Mouse (Mus musculus): ENCODE measurements around the gene Ifnar2. TPM values are rescaled to one million over a fixed set of nuclear protein-coding genes. Genes with fewer than 3 reads are reported as not detected.

Ifnar2 gene
- polyA plus RNA-seq, 1 experiment from 2014 or later: 45.7 TPM

DNA sequence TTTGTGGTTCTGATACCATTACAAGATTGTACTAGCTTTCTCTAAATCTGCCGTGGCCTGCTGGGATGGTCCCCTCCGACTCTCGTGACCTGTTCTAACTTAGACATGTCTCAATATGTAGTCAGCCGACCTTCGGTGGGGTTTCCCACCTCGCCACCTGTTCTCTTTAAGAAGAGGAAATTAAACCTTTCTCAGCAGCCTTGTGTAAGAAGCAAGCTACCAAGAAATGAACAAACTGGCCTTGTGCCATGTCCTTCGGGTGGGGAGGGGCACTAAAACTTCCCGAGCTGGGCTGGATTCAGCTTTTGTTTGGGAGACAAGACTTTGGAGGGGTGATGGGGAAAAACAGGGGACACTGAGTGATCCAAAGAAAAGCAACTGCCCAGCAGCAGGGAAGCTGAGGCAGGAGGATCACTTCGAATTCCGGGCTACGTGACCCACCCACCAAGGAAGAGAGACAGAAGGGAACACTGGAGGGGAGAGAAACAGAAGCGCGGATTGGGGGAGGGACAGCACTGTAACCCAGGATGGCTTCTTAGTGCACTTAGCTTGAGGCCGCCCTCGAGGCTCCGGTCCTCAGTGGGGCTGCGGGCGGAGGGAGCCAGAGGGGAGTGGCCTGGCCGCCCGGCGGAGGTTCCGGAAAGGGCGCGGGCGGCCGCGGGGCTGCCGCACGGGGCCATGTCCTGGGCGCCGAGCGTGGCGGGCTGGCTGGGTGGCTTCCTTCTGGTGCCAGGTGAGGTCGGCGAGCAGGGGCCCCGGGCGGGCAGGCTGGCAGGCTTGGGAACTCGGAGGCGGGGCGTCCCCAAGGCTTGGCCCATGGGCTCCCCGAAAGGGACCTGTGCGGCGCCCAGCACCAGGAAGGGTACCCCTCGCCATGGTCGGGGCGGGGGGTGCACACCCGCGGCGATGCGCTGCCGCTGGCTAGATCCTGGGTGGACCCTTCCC, 33.3 kb downstream of the Ifnar2 start, which contains the start of gene Il10rb:
Il10rb (plus strand) TSS at position 525 of the 945 bp plus-strand sequence.
- Histone ChIP-seq H3K4me3 (ENCODE audit: low read length) (peak within 1 kb of the TSS; percentile 90), H3K27ac (ENCODE audit: low read length) (peak within 1 kb of the TSS; percentile 94), H3K4me1 (ENCODE audit: control insufficient read depth, insufficient read depth, low read length) (peaks cover 25% of the 10 kb centered on the region), H3K36me3 (ENCODE audit: control insufficient read depth, insufficient read depth, low read length) (no peaks in the 10 kb centered on the region), H3K9me3 (ENCODE audit: control insufficient read depth, low read length) (no peaks in the 10 kb centered on the region), H3K4me2 (ENCODE audit: low read depth, low read length) (peak within 1 kb of the TSS; percentile 50), H3K27me3 (replicated peaks; ENCODE audit: control insufficient read depth, insufficient read depth, low read length) (no peaks in the 10 kb centered on the region), H3K9ac (ENCODE audit: low read depth, low read length) (peak within 1 kb of the TSS; percentile 96)
- peak; percentile 70 for ATAC-seq
- WGBS: 5% methylated on average over 48 of the region's 51 CpGs

- Histone ChIP-seq H3K36me3 (ENCODE audit: control insufficient read depth, insufficient read depth, low read length) (peaks cover 1% of the 10 kb centered on the region), H3K27ac (ENCODE audit: low read length) (peak overlapping the region; percentile 94), H3K9me3 (ENCODE audit: control insufficient read depth, low read length) (no peaks in the 10 kb centered on the region), H3K4me1 (ENCODE audit: control insufficient read depth, insufficient read depth, low read length) (peaks cover 27% of the 10 kb centered on the region), H3K4me3 (ENCODE audit: low read length) (peak overlapping the region; percentile 90), H3K27me3 (replicated peaks; ENCODE audit: control insufficient read depth, insufficient read depth, low read length) (no peaks in the 10 kb centered on the region), H3K9ac (ENCODE audit: low read depth, low read length) (peak overlapping the region; percentile 96), H3K4me2 (ENCODE audit: low read depth, low read length) (peak overlapping the region; percentile 50)
- ATAC-seq: peak; percentile 12; the same call in 1 of the 2 replicates
- 1% methylated on average over 13 of the region's 13 CpGs for whole genome bisulfite sequencing
Observed at GRCm38 (mm10) chr16:91406585-91407220, 34.1 kb downstream of the Ifnar2 start.

DNA sequence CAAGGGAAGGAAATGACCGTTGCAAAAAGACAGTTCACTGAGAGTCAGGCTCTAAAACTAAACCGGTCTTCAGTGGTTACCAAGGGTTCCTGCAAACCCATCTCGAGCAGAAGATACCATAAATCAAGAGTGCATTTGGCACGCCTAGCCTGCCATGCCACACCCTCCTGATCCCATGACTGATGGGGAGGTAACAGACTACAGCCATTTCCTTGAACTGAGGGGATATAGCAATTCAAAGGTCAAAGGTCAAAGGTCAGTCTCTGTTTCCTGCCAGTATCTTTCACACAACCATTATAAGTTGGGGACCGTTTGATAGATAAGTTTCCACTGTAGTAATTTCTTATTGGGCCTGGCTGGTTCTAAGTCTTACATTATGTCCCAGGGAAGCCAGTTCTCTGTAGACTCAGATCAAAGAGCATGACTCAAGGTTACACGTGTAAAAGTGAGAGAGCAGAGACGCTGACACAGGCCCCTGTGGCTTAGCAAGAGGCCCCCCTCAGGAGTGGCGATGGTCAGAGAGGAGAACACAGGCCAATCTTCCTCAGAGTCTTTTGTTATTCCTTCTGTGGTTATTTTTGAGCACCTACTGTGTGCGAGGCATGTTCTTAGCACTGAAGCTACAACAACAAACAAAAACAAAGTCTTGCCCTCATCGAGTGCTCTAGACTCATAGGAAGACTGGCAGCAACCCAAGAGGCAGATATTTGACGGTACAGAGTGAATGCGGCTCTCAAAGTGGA, 40.7 kb downstream of the Ifnar2 start:
- H3K9ac ChIP-seq (ENCODE audit: low read depth, low read length): no peak overlapping the region
- H3K27ac ChIP-seq (ENCODE audit: low read length): peak overlapping the region; percentile 80
- H3K4me1 ChIP-seq (ENCODE audit: control insufficient read depth, insufficient read depth, low read length): peaks cover 34% of the 10 kb centered on the region
- no peaks in the 10 kb centered on the region for H3K27me3 ChIP-seq (replicated peaks; ENCODE audit: control insufficient read depth, insufficient read depth, low read length)
- H3K4me3 ChIP-seq (ENCODE audit: low read length): no peak overlapping the region
- no peaks in the 10 kb centered on the region for H3K9me3 ChIP-seq (ENCODE audit: control insufficient read depth, low read length)
- H3K36me3 ChIP-seq (ENCODE audit: control insufficient read depth, insufficient read depth, low read length): peaks cover 17% of the 10 kb centered on the region
- no peak overlapping the region for H3K4me2 ChIP-seq (ENCODE audit: low read depth, low read length)
- peak; percentile 73 for ATAC-seq
- 39% methylated on average over 12 of the region's 12 CpGs for WGBS

GRCm38 (mm10) chr16:91415391-91416189, 43.0 kb downstream of the Ifnar2 start:
- ATAC-seq: no peak
- no peak overlapping the region for H3K9ac ChIP-seq (ENCODE audit: low read depth, low read length)
- H3K4me2 ChIP-seq (ENCODE audit: low read depth, low read length): no peak overlapping the region
- peaks cover 22% of the 10 kb centered on the region for H3K4me1 ChIP-seq (ENCODE audit: control insufficient read depth, insufficient read depth, low read length)
- H3K9me3 ChIP-seq (ENCODE audit: control insufficient read depth, low read length): no peaks in the 10 kb centered on the region
- no peak overlapping the region for H3K4me3 ChIP-seq (ENCODE audit: low read length)
- WGBS: 84% methylated on average over 9 of the region's 9 CpGs
- no peak overlapping the region for H3K27ac ChIP-seq (ENCODE audit: low read length)
- H3K36me3 ChIP-seq (ENCODE audit: control insufficient read depth, insufficient read depth, low read length): peaks cover 33% of the 10 kb centered on the region
- H3K27me3 ChIP-seq (replicated peaks; ENCODE audit: control insufficient read depth, insufficient read depth, low read length): no peaks in the 10 kb centered on the region

GRCm38 (mm10) chr16:91416357-91416756, 43.8 kb downstream of the Ifnar2 start:
- no peak for ATAC-seq
- 92% methylated on average over 6 of the region's 6 CpGs for WGBS
- Histone ChIP-seq H3K4me2 (ENCODE audit: low read depth, low read length) (no peak overlapping the region), H3K9me3 (ENCODE audit: control insufficient read depth, low read length) (no peaks in the 10 kb centered on the region), H3K4me3 (ENCODE audit: low read length) (no peak overlapping the region), H3K27me3 (replicated peaks; ENCODE audit: control insufficient read depth, insufficient read depth, low read length) (no peaks in the 10 kb centered on the region), H3K4me1 (ENCODE audit: control insufficient read depth, insufficient read depth, low read length) (peaks cover 17% of the 10 kb centered on the region), H3K9ac (ENCODE audit: low read depth, low read length) (no peak overlapping the region), H3K27ac (ENCODE audit: low read length) (no peak overlapping the region), H3K36me3 (ENCODE audit: control insufficient read depth, insufficient read depth, low read length) (peaks cover 36% of the 10 kb centered on the region)

GRCm38 (mm10) chr16:91416938-91417337, 44.4 kb downstream of the Ifnar2 start:
- ATAC-seq: no peak
- Histone ChIP-seq H3K4me2 (ENCODE audit: low read depth, low read length) (no peak overlapping the region), H3K9ac (ENCODE audit: low read depth, low read length) (no peak overlapping the region), H3K9me3 (ENCODE audit: control insufficient read depth, low read length) (no peaks in the 10 kb centered on the region), H3K36me3 (ENCODE audit: control insufficient read depth, insufficient read depth, low read length) (peaks cover 38% of the 10 kb centered on the region), H3K4me3 (ENCODE audit: low read length) (no peak overlapping the region), H3K4me1 (ENCODE audit: control insufficient read depth, insufficient read depth, low read length) (peaks cover 15% of the 10 kb centered on the region), H3K27ac (ENCODE audit: low read length) (no peak overlapping the region), H3K27me3 (replicated peaks; ENCODE audit: control insufficient read depth, insufficient read depth, low read length) (no peaks in the 10 kb centered on the region)
- WGBS: 70% methylated on average over 7 of the region's 7 CpGs

- H3K36me3 ChIP-seq (ENCODE audit: control insufficient read depth, insufficient read depth, low read length): peaks cover 46% of the 10 kb centered on the region
- no peaks in the 10 kb centered on the region for H3K9me3 ChIP-seq (ENCODE audit: control insufficient read depth, low read length)
- 78% methylated on average over 5 of the region's 5 CpGs for WGBS
- no peak overlapping the region for H3K9ac ChIP-seq (ENCODE audit: low read depth, low read length)
- no peaks in the 10 kb centered on the region for H3K27me3 ChIP-seq (replicated peaks; ENCODE audit: control insufficient read depth, insufficient read depth, low read length)
- no peak overlapping the region for H3K4me2 ChIP-seq (ENCODE audit: low read depth, low read length)
- no peak for ATAC-seq
- H3K4me3 ChIP-seq (ENCODE audit: low read length): no peak overlapping the region
- H3K27ac ChIP-seq (ENCODE audit: low read length): no peak overlapping the region
- 0 out of 2 replicates have a peak, but pooled peaks cover 2% of the 10 kb centered on the region for H3K4me1 ChIP-seq (ENCODE audit: control insufficient read depth, insufficient read depth, low read length)
Observed at GRCm38 (mm10) chr16:91418531-91418930, 45.9 kb downstream of the Ifnar2 start.

GRCm38 (mm10) chr16:91425816-91426215, 53.2 kb downstream of the Ifnar2 start:
- Histone ChIP-seq H3K4me2 (ENCODE audit: low read depth, low read length) (no peak overlapping the region), H3K27ac (ENCODE audit: low read length) (no peak overlapping the region), H3K27me3 (replicated peaks; ENCODE audit: control insufficient read depth, insufficient read depth, low read length) (no peaks in the 10 kb centered on the region), H3K36me3 (ENCODE audit: control insufficient read depth, insufficient read depth, low read length) (peaks cover 34% of the 10 kb centered on the region; the same call in 1 of the 2 replicates), H3K9me3 (ENCODE audit: control insufficient read depth, low read length) (no peaks in the 10 kb centered on the region), H3K4me1 (ENCODE audit: control insufficient read depth, insufficient read depth, low read length) (no peaks in the 10 kb centered on the region), H3K4me3 (ENCODE audit: low read length) (no peak overlapping the region), H3K9ac (ENCODE audit: low read depth, low read length) (no peak overlapping the region)
- 91% methylated on average over 6 of the region's 6 CpGs for WGBS
- no peak for ATAC-seq

Data from intestine, embryonic 16.5 days (tissue).